Mouse (Mus musculus): ENCODE measurements around the gene Dclk3.

The Dclk3 gene

GRCm38 (mm10) chr9:111438904-111439835 lies at the start of gene Dclk3:
Dclk3 (plus strand) TSS chr9:111439081.
- DNase-seq (ENCODE audit: low spot score) = peak; percentile 37

- DNase-seq (ENCODE audit: low spot score) = no peak
Measured at GRCm38 (mm10) chr9:111390016-111390415, 48.9 kb upstream of the Dclk3 start.

- no peak for DNase-seq (ENCODE audit: low spot score)
Measured at GRCm38 (mm10) chr9:111391036-111391435, 47.8 kb upstream of the Dclk3 start.

GRCm38 (mm10) chr9:111391926-111392442 lies 46.9 kb upstream of the Dclk3 start:
- no peak for DNase-seq (ENCODE audit: low spot score)

GRCm38 (mm10) chr9:111395265-111395664 lies 43.6 kb upstream of the Dclk3 start:
- DNase-seq (ENCODE audit: low spot score) = no peak

GRCm38 (mm10) chr9:111398059-111398458 lies 40.8 kb upstream of the Dclk3 start:
- peak; percentile 18 for DNase-seq (ENCODE audit: low spot score)

GRCm38 (mm10) chr9:111400089-111400488 lies 38.8 kb upstream of the Dclk3 start:
- no peak for DNase-seq (ENCODE audit: low spot score)

GRCm38 (mm10) chr9:111403159-111403558 lies 35.7 kb upstream of the Dclk3 start:
- DNase-seq (ENCODE audit: low spot score) = no peak

- no peak for DNase-seq (ENCODE audit: low spot score)
Measured at GRCm38 (mm10) chr9:111404346-111405079, 34.4 kb upstream of the Dclk3 start.

- DNase-seq (ENCODE audit: low spot score) = no peak
Measured at GRCm38 (mm10) chr9:111405080-111405428, 33.8 kb upstream of the Dclk3 start.

GRCm38 (mm10) chr9:111408012-111408411 lies 30.9 kb upstream of the Dclk3 start:
- no peak for DNase-seq (ENCODE audit: low spot score)

- DNase-seq (ENCODE audit: low spot score) = no peak
Measured at GRCm38 (mm10) chr9:111408427-111408826, 30.5 kb upstream of the Dclk3 start.

- no peak for DNase-seq (ENCODE audit: low spot score)
Measured at GRCm38 (mm10) chr9:111412471-111413160, 26.3 kb upstream of the Dclk3 start.

- no peak for DNase-seq (ENCODE audit: low spot score)
Measured at GRCm38 (mm10) chr9:111421862-111422261, 17.0 kb upstream of the Dclk3 start.

GRCm38 (mm10) chr9:111422567-111422966 lies 16.3 kb upstream of the Dclk3 start:
- no peak for DNase-seq (ENCODE audit: low spot score)

- no peak for DNase-seq (ENCODE audit: low spot score)
Measured at GRCm38 (mm10) chr9:111425113-111425512, 13.8 kb upstream of the Dclk3 start.

- no peak for DNase-seq (ENCODE audit: low spot score)
Measured at GRCm38 (mm10) chr9:111425952-111426351, 12.9 kb upstream of the Dclk3 start.

GRCm38 (mm10) chr9:111427891-111428555 lies 10.9 kb upstream of the Dclk3 start:
- no peak for DNase-seq (ENCODE audit: low spot score)

- no peak for DNase-seq (ENCODE audit: low spot score)
Measured at GRCm38 (mm10) chr9:111428698-111429362, 10.1 kb upstream of the Dclk3 start.

- DNase-seq (ENCODE audit: low spot score) = no peak
Measured at GRCm38 (mm10) chr9:111429363-111429750, 9.5 kb upstream of the Dclk3 start.

GRCm38 (mm10) chr9:111435429-111435828 lies 3.5 kb upstream of the Dclk3 start:
- DNase-seq (ENCODE audit: low spot score) = no peak
